Mouse (Mus musculus) embryonic facial prominence, embryonic 15.5 days (tissue): ENCODE results near the gene Adcy5. TPM values are rescaled to one million over a fixed set of nuclear protein-coding genes. Genes with fewer than 3 reads are reported as not detected.

Experiments used
- ATAC-seq: fragments of 200-750 bp; cut with Nextera tagmentation; 2 replicates; pipeline ENCODE4 v1.8.0; 2017; ENCODE audit warnings: low read depth, moderate TSS enrichment; ENCODE audit not compliant: insufficient number of reproducible peaks, low FRiP score, low TSS enrichment
- H3K27ac ChIP-seq: fragments of 300-500 bp; sonication (generic); replicated peaks from 2 replicates; pipeline ENCODE4 v1.5.1; 2015; ENCODE audit warnings: mild to moderate bottlenecking, inconsistent platforms
- H3K27me3 ChIP-seq: fragments of 300-500 bp; sonication (generic); 2 replicates; pipeline ENCODE4 v1.6.1; 2015; ENCODE audit warnings: inconsistent platforms
- H3K36me3 ChIP-seq: fragments of 300-500 bp; sonication (generic); 2 replicates; pipeline ENCODE4 v1.6.1; 2015; ENCODE audit warnings: mild to moderate bottlenecking, inconsistent platforms
- H3K4me1 ChIP-seq: fragments of 300-500 bp; sonication (generic); 2 replicates; pipeline ENCODE4 v1.6.1; 2015; ENCODE audit warnings: inconsistent platforms
- H3K4me2 ChIP-seq: fragments of 300-500 bp; sonication (generic); replicated peaks from 2 replicates; pipeline ENCODE4 v1.6.1; 2015; ENCODE audit warnings: mild to moderate bottlenecking, inconsistent platforms
- H3K4me3 ChIP-seq: fragments of 300-500 bp; sonication (generic); replicated peaks from 2 replicates; pipeline ENCODE4 v1.5.1; 2015; ENCODE audit warnings: mild to moderate bottlenecking, inconsistent platforms
- H3K9ac ChIP-seq: fragments of 300-500 bp; sonication (generic); 2 replicates; pipeline ENCODE4 v1.6.1; 2015; ENCODE audit warnings: inconsistent platforms
- H3K9me3 ChIP-seq: fragments of 300-500 bp; sonication (generic); replicated peaks from 2 replicates; pipeline ENCODE4 v1.6.1; 2016; ENCODE audit warnings: inconsistent platforms
- WGBS: fragments of 180-500 bp; shearing (Covaris S2); methylation state at CpG from one replicate; pipeline ENCODE4 v1.1.7; 2015; 5-methylcytosine and 5-hydroxymethylcytosine counted together
- polyA plus RNA-seq: library from polyadenylated mRNA; unstranded; fragments of >200 nt; fragmentation: Nextera tagmentation; extraction: Ambion mirVana; gene quantifications from 2 replicates; pipeline ENCODE4 v1.2.1, GENCODE M21; 2015

The Adcy5 gene
- polyA plus RNA-seq, 1 experiment from 2014 or later, result 3.3 TPM

- ATAC-seq, result no peak
- no peak overlapping the region for H3K4me3 ChIP-seq
- WGBS, result 75% methylated on average over 11 of the region's 11 CpGs
Observed at GRCm38 (mm10) chr16:35189420-35190141, 34.9 kb downstream of the Adcy5 start.

GRCm38 (mm10) chr16:35190777-35191176, 36.1 kb downstream of the Adcy5 start:
- no peaks in the 10 kb centered on the region for H3K9me3 ChIP-seq
- H3K36me3 ChIP-seq, result no peaks in the 10 kb centered on the region
- 70% methylated on average over 7 of the region's 7 CpGs for WGBS
- no peaks in the 10 kb centered on the region for H3K27me3 ChIP-seq
- no peak overlapping the region for H3K27ac ChIP-seq
- peaks cover 42% of the 10 kb centered on the region for H3K4me1 ChIP-seq
- no peak for ATAC-seq
- no peak overlapping the region for H3K4me3 ChIP-seq
- H3K4me2 ChIP-seq, result no peak overlapping the region
- H3K9ac ChIP-seq, result no peak overlapping the region

More at GRCm38 (mm10) chr16:35189420-35190141, 34.9 kb downstream of the Adcy5 start:
- no peak overlapping the region for H3K4me2 ChIP-seq
- H3K4me1 ChIP-seq, result peaks cover 42% of the 10 kb centered on the region
- H3K9ac ChIP-seq, result no peak overlapping the region
- H3K27me3 ChIP-seq, result no peaks in the 10 kb centered on the region
- no peaks in the 10 kb centered on the region for H3K9me3 ChIP-seq
- H3K27ac ChIP-seq, result no peak overlapping the region
- no peaks in the 10 kb centered on the region for H3K36me3 ChIP-seq

- H3K4me3 ChIP-seq, result no peak overlapping the region
- H3K36me3 ChIP-seq, result no peaks in the 10 kb centered on the region
- ATAC-seq, result no peak
- no peaks in the 10 kb centered on the region for H3K27me3 ChIP-seq
- no peaks in the 10 kb centered on the region for H3K9me3 ChIP-seq
- H3K9ac ChIP-seq, result no peak overlapping the region
- no peak overlapping the region for H3K27ac ChIP-seq
- H3K4me1 ChIP-seq, result peaks cover 42% of the 10 kb centered on the region
- 49% methylated on average over 7 of the region's 7 CpGs for WGBS
- H3K4me2 ChIP-seq, result no peak overlapping the region
Observed at GRCm38 (mm10) chr16:35191271-35191670, 36.6 kb downstream of the Adcy5 start.

- Histone ChIP-seq H3K4me3 (no peak overlapping the region), H3K4me2 (no peak overlapping the region), H3K27ac (peak overlapping the region; percentile 7; the same call in 1 of the 2 replicates), H3K36me3 (no peaks in the 10 kb centered on the region), H3K4me1 (peaks cover 42% of the 10 kb centered on the region), H3K9ac (no peak overlapping the region), H3K27me3 (no peaks in the 10 kb centered on the region), H3K9me3 (no peaks in the 10 kb centered on the region)
- ATAC-seq, result no peak
- 59% methylated on average over 4 of the region's 4 CpGs for WGBS
Observed at GRCm38 (mm10) chr16:35192471-35192870, 37.8 kb downstream of the Adcy5 start.

GRCm38 (mm10) chr16:35193357-35193756, 38.7 kb downstream of the Adcy5 start:
- Histone ChIP-seq H3K4me2 (no peak overlapping the region), H3K36me3 (no peaks in the 10 kb centered on the region), H3K9ac (no peak overlapping the region), H3K9me3 (no peaks in the 10 kb centered on the region), H3K27me3 (no peaks in the 10 kb centered on the region), H3K4me1 (peaks cover 37% of the 10 kb centered on the region), H3K27ac (no peak overlapping the region), H3K4me3 (no peak overlapping the region)
- WGBS, result 42% methylated on average over 3 of the region's 3 CpGs
- no peak; the same call in 1 of the 2 replicates for ATAC-seq

GRCm38 (mm10) chr16:35199721-35200431, 45.2 kb downstream of the Adcy5 start:
- Histone ChIP-seq H3K4me3 (no peak overlapping the region), H3K9me3 (no peaks in the 10 kb centered on the region), H3K4me2 (no peak overlapping the region), H3K27me3 (no peaks in the 10 kb centered on the region), H3K9ac (no peak overlapping the region), H3K27ac (peak overlapping the region; percentile 45), H3K4me1 (peaks cover 20% of the 10 kb centered on the region), H3K36me3 (no peaks in the 10 kb centered on the region)
- WGBS, result 56% methylated on average over 6 of the region's 6 CpGs
- ATAC-seq, result no peak

GRCm38 (mm10) chr16:35200432-35201142, 45.9 kb downstream of the Adcy5 start:
- no peak for ATAC-seq
- H3K4me2 ChIP-seq, result no peak overlapping the region
- no peaks in the 10 kb centered on the region for H3K27me3 ChIP-seq
- H3K9me3 ChIP-seq, result no peaks in the 10 kb centered on the region
- H3K4me1 ChIP-seq, result peaks cover 28% of the 10 kb centered on the region
- H3K4me3 ChIP-seq, result no peak overlapping the region
- H3K9ac ChIP-seq, result no peak overlapping the region
- WGBS, result 54% methylated on average over 9 of the region's 9 CpGs
- H3K36me3 ChIP-seq, result no peaks in the 10 kb centered on the region
- H3K27ac ChIP-seq, result peak overlapping the region; percentile 45; the same call in 1 of the 2 replicates

GRCm38 (mm10) chr16:35201281-35201680, 46.6 kb downstream of the Adcy5 start:
- WGBS, result 63% methylated on average over 5 of the region's 5 CpGs
- Histone ChIP-seq H3K9ac (no peak overlapping the region), H3K4me2 (no peak overlapping the region), H3K9me3 (no peaks in the 10 kb centered on the region), H3K4me1 (peaks cover 35% of the 10 kb centered on the region), H3K27me3 (no peaks in the 10 kb centered on the region), H3K36me3 (no peaks in the 10 kb centered on the region), H3K27ac (no peak overlapping the region), H3K4me3 (no peak overlapping the region)
- no peak for ATAC-seq

- WGBS, result 30% methylated on average over 1 of the region's 1 CpGs
- ATAC-seq, result no peak
Observed at GRCm38 (mm10) chr16:35203511-35203910, 48.8 kb downstream of the Adcy5 start.

GRCm38 (mm10) chr16:35205681-35206080, 51.0 kb downstream of the Adcy5 start:
- no peak for ATAC-seq
- H3K36me3 ChIP-seq, result no peaks in the 10 kb centered on the region
- no peak overlapping the region for H3K9ac ChIP-seq
- no peaks in the 10 kb centered on the region for H3K9me3 ChIP-seq
- no peak overlapping the region for H3K4me2 ChIP-seq
- H3K27ac ChIP-seq, result no peak overlapping the region
- no peak overlapping the region for H3K4me3 ChIP-seq
- 49% methylated on average over 5 of the region's 5 CpGs for WGBS
- H3K27me3 ChIP-seq, result no peaks in the 10 kb centered on the region
- peaks cover 43% of the 10 kb centered on the region for H3K4me1 ChIP-seq

More at GRCm38 (mm10) chr16:35203511-35203910, 48.8 kb downstream of the Adcy5 start:
- Histone ChIP-seq H3K9me3 (no peaks in the 10 kb centered on the region), H3K27ac (no peak overlapping the region), H3K36me3 (no peaks in the 10 kb centered on the region), H3K9ac (no peak overlapping the region), H3K4me2 (no peak overlapping the region), H3K4me3 (no peak overlapping the region), H3K27me3 (no peaks in the 10 kb centered on the region), H3K4me1 (peaks cover 37% of the 10 kb centered on the region)

GRCm38 (mm10) chr16:35206426-35206825, 51.7 kb downstream of the Adcy5 start:
- no peaks in the 10 kb centered on the region for H3K36me3 ChIP-seq
- WGBS, result 59% methylated on average over 6 of the region's 6 CpGs
- peaks cover 37% of the 10 kb centered on the region for H3K4me1 ChIP-seq
- H3K27ac ChIP-seq, result no peak overlapping the region
- no peaks in the 10 kb centered on the region for H3K9me3 ChIP-seq
- no peak overlapping the region for H3K4me3 ChIP-seq
- H3K9ac ChIP-seq, result no peak overlapping the region
- no peak overlapping the region for H3K4me2 ChIP-seq
- H3K27me3 ChIP-seq, result no peaks in the 10 kb centered on the region
- ATAC-seq, result no peak
